Mouse (Mus musculus) spleen, postnatal 10 days (tissue): ENCODE measurements around the gene Dnajb2.

Source experiments
- DNase-seq, 2 experiments: peaks; one replicate each; pipeline ENCODE4 v3.0.0; 2021 to 2022; ENCODE audit warnings: low spot score in 2 of 2

The Dnajb2 gene

GRCm38 (mm10) chr1:75218227-75219001 lies 17.8 kb upstream of the Dnajb2 start:
- DNase-seq, result peak; percentile 76 to 85

GRCm38 (mm10) chr1:75219078-75219477 lies 17.1 kb upstream of the Dnajb2 start:
- DNase-seq, result peak; percentile 98 to 99

- peak in 1 of 2 experiments; percentile 61 for DNase-seq
Measured at GRCm38 (mm10) chr1:75219531-75219930, 16.7 kb upstream of the Dnajb2 start, which contains the start of gene Tuba4a. Gene Tuba4a (minus strand): TSS chr1:75219865.

- no peak for DNase-seq
Measured at GRCm38 (mm10) chr1:75221538-75221937, 14.7 kb upstream of the Dnajb2 start.

- DNase-seq, result no peak
Measured at GRCm38 (mm10) chr1:75222926-75223325, 13.3 kb upstream of the Dnajb2 start.

- peak in 1 of 2 experiments; percentile 27 for DNase-seq
Measured at GRCm38 (mm10) chr1:75223532-75223931, 12.7 kb upstream of the Dnajb2 start.

- DNase-seq, result no peak
Measured at GRCm38 (mm10) chr1:75225473-75225872, 10.7 kb upstream of the Dnajb2 start.

GRCm38 (mm10) chr1:75226138-75226537 lies 10.1 kb upstream of the Dnajb2 start:
- DNase-seq, result no peak

GRCm38 (mm10) chr1:75227653-75228052 lies 8.6 kb upstream of the Dnajb2 start:
- no peak for DNase-seq

GRCm38 (mm10) chr1:75229158-75229557 lies 7.0 kb upstream of the Dnajb2 start:
- peak; percentile 33 to 58 for DNase-seq

GRCm38 (mm10) chr1:75230335-75230994 lies 5.7 kb upstream of the Dnajb2 start:
- DNase-seq, result peak; percentile 34 to 43

- DNase-seq, result no peak
Measured at GRCm38 (mm10) chr1:75231224-75231623, 5.0 kb upstream of the Dnajb2 start.

GRCm38 (mm10) chr1:75231664-75232152 lies 4.5 kb upstream of the Dnajb2 start, which contains the start of gene A630095N17Rik:
Gene A630095N17Rik (minus strand): TSS chr1:75232102.
- DNase-seq, result peak in 1 of 2 experiments; percentile 14

GRCm38 (mm10) chr1:75232489-75232888 lies 3.7 kb upstream of the Dnajb2 start:
- peak in 1 of 2 experiments; percentile 31 for DNase-seq

- peak; percentile 70 to 84 for DNase-seq
Measured at GRCm38 (mm10) chr1:75234606-75235005, 1.6 kb upstream of the Dnajb2 start.

- DNase-seq, result peak in 1 of 2 experiments; percentile 12
Measured at GRCm38 (mm10) chr1:75239591-75239990, 3.4 kb downstream of the Dnajb2 start.

- DNase-seq, result peak in 1 of 2 experiments; percentile 13
Measured at GRCm38 (mm10) chr1:75243411-75243810, 7.2 kb downstream of the Dnajb2 start.

- DNase-seq, result no peak
Measured at GRCm38 (mm10) chr1:75244175-75244826, 8.1 kb downstream of the Dnajb2 start.

GRCm38 (mm10) chr1:75244836-75245235 lies 8.6 kb downstream of the Dnajb2 start:
- DNase-seq, result peak in 1 of 2 experiments; percentile 42

- peak in 1 of 2 experiments; percentile 14 for DNase-seq
Measured at GRCm38 (mm10) chr1:75247071-75247930, 11.1 kb downstream of the Dnajb2 start.
